Mouse (Mus musculus) liver, embryonic 12.5 days (tissue): ENCODE measurements around the gene Plxnc1. TPM values are rescaled to one million over a fixed set of nuclear protein-coding genes. Genes with fewer than 3 reads are reported as not detected.

ENCODE experiments used
- ATAC-seq: fragments of 200-750 bp; cut with Nextera tagmentation; 2 replicates; pipeline ENCODE4 v1.8.0; 2017; ENCODE audit warnings: moderate number of reproducible peaks, mild to moderate bottlenecking, moderate library complexity
- H3K27ac ChIP-seq: fragments of 300-500 bp; sonication (generic); 2 replicates; pipeline ENCODE4 v1.5.1; 2016; ENCODE audit warnings: mild to moderate bottlenecking
- H3K27me3 ChIP-seq: fragments of 300-500 bp; sonication (generic); replicated peaks from 2 replicates; pipeline ENCODE4 v1.6.1; 2016; ENCODE audit warnings: mild to moderate bottlenecking, moderate library complexity
- H3K36me3 ChIP-seq: fragments of 300-500 bp; sonication (generic); 2 replicates; pipeline ENCODE4 v1.6.1; 2016; ENCODE audit warnings: mild to moderate bottlenecking, moderate library complexity
- H3K4me1 ChIP-seq: fragments of 300-500 bp; sonication (generic); 2 replicates; pipeline ENCODE4 v1.6.1; 2016
- H3K4me2 ChIP-seq: fragments of 300-500 bp; sonication (generic); 2 replicates; pipeline ENCODE4 v1.6.1; 2016; ENCODE audit warnings: mild to moderate bottlenecking, moderate library complexity
- H3K4me3 ChIP-seq: fragments of 300-500 bp; sonication (generic); 2 replicates; pipeline ENCODE4 v1.5.1; 2016; ENCODE audit warnings: mild to moderate bottlenecking, moderate library complexity
- H3K9ac ChIP-seq: fragments of 300-500 bp; sonication (generic); 2 replicates; pipeline ENCODE4 v1.6.1; 2016; ENCODE audit warnings: mild to moderate bottlenecking, moderate library complexity
- H3K9me3 ChIP-seq: fragments of 300-500 bp; sonication (generic); replicated peaks from 2 replicates; pipeline ENCODE4 v1.6.1; 2016; ENCODE audit warnings: mild to moderate bottlenecking, moderate library complexity
- WGBS: fragments of 180-500 bp; shearing (Covaris S2); methylation state at CpG from one replicate; pipeline ENCODE4 v1.1.7; 2016; ENCODE audit not compliant: insufficient replicate concordance; 5-methylcytosine and 5-hydroxymethylcytosine counted together
- polyA plus RNA-seq: library from polyadenylated mRNA; unstranded; fragments of >200 nt; fragmentation: Nextera tagmentation; extraction: Ambion mirVana; gene quantifications from 2 replicates; pipeline ENCODE4 v1.2.1, GENCODE M21; 2016

The Plxnc1 gene
- polyA plus RNA-seq, 1 experiment from 2014 or later = 4.4 TPM

- WGBS = 71% methylated on average over 3 of the region's 3 CpGs
- ATAC-seq = no peak
- Histone ChIP-seq H3K4me3 (no peak overlapping the region), H3K4me2 (no peak overlapping the region), H3K4me1 (no peaks in the 10 kb centered on the region), H3K9ac (no peak overlapping the region), H3K27ac (no peak overlapping the region), H3K36me3 (peaks cover 14% of the 10 kb centered on the region), H3K9me3 (no peaks in the 10 kb centered on the region), H3K27me3 (no peaks in the 10 kb centered on the region)
Observed at GRCm38 (mm10) chr10:94771496-94771895, 173.1 kb downstream of the Plxnc1 start.

GRCm38 (mm10) chr10:94747011-94747410 is 197.6 kb downstream of the Plxnc1 start:
- Histone ChIP-seq H3K27me3 (no peaks in the 10 kb centered on the region), H3K9ac (no peak overlapping the region), H3K36me3 (peaks cover 21% of the 10 kb centered on the region), H3K4me1 (no peaks in the 10 kb centered on the region), H3K4me2 (no peak overlapping the region), H3K9me3 (no peaks in the 10 kb centered on the region), H3K27ac (no peak overlapping the region), H3K4me3 (no peak overlapping the region)
- ATAC-seq = no peak
- WGBS = 72% methylated on average over 2 of the region's 2 CpGs

GRCm38 (mm10) chr10:94741459-94741858 is 203.2 kb downstream of the Plxnc1 start:
- WGBS = 92% methylated on average over 3 of the region's 3 CpGs
- H3K27ac ChIP-seq = no peak overlapping the region
- H3K36me3 ChIP-seq = peaks cover 3% of the 10 kb centered on the region; the same call in 1 of the 2 replicates
- H3K4me2 ChIP-seq = no peak overlapping the region
- no peak for ATAC-seq
- no peaks in the 10 kb centered on the region for H3K27me3 ChIP-seq
- H3K4me1 ChIP-seq = no peaks in the 10 kb centered on the region
- H3K9me3 ChIP-seq = no peaks in the 10 kb centered on the region
- H3K4me3 ChIP-seq = no peak overlapping the region
- H3K9ac ChIP-seq = no peak overlapping the region
